Mouse (Mus musculus): ENCODE measurements around the gene Mup8. TPM values are rescaled to one million over a fixed set of nuclear protein-coding genes. Genes with fewer than 3 reads are reported as not detected.
"Not testable (repeated sequence)": the region's sequence is repeated elsewhere in the genome, so short reads cannot be mapped to it uniquely, and the experiment has no call there.

Mup8 gene
- not detected for total RNA-seq (2021)

- DNase-seq (ENCODE audit: extremely low spot score in 1 of 2, low spot score in 2 of 2); intact Hi-C loops (cut with DNase I): not testable (repeated sequence)
Observed at GRCm38 (mm10) chr4:60222499-60222898, at the start of gene Mup8. Gene Mup8, minus strand, starts transcription at chr4:60222599.

GRCm38 (mm10) chr4:60265977-60266770 is 43.8 kb upstream of the Mup8 start:
- intact Hi-C loops (cut with DNase I); DNase-seq (ENCODE audit: extremely low spot score in 1 of 2, low spot score in 2 of 2): not testable (repeated sequence)

GRCm38 (mm10) chr4:60262706-60263105 is 40.3 kb upstream of the Mup8 start:
- DNase-seq (ENCODE audit: extremely low spot score in 1 of 2, low spot score in 2 of 2); intact Hi-C loops (cut with DNase I): not testable (repeated sequence)

Other genes starting within 250 kb of the Mup8 start
- not detected for gene Mup7, start 152.1 kb downstream of the Mup8 start, total RNA-seq (2021)
- gene Mup2, start 68.3 kb downstream of the Mup8 start, total RNA-seq (2021): not detected
- not detected for gene Mup9, start 199.4 kb upstream of the Mup8 start, total RNA-seq (2021)